Mouse (Mus musculus) adrenal gland, postnatal 25 days (tissue): ENCODE results near the gene Abca13. TPM values are rescaled to one million over a fixed set of nuclear protein-coding genes. Genes with fewer than 3 reads are reported as not detected.
A peak's percentile ranks its signal among the peaks of the same experiment; 100 is the strongest.
"Not testable (repeated sequence)": the region's sequence is repeated elsewhere in the genome, so short reads cannot be mapped to it uniquely, and the experiment has no call there.

ENCODE experiments used
- DNase-seq: peaks from one replicate; pipeline ENCODE4 v3.0.0; 2021; ENCODE audit warnings: mixed read lengths
- total RNA-seq: library from RNA; stranded (reverse); gene quantifications from 2 replicates; pipeline ENCODE4 v1.2.3, GENCODE M21; 2021

The Abca13 gene
- total RNA-seq, 1 experiment from 2014 or later: 0.27 TPM

GRCm38 (mm10) chr11:9291168-9291567, 99.4 kb downstream of the Abca13 start:
- no peak for DNase-seq

GRCm38 (mm10) chr11:9299615-9300014, 107.9 kb downstream of the Abca13 start:
- no peak for DNase-seq

- no peak for DNase-seq
These were observed 113.7 kb downstream of the Abca13 start for GRCm38 (mm10) chr11:9305450-9305849.

GRCm38 (mm10) chr11:9316545-9316944, 124.8 kb downstream of the Abca13 start:
- DNase-seq: no peak

GRCm38 (mm10) chr11:9317076-9317929, 125.6 kb downstream of the Abca13 start:
- DNase-seq: peak; percentile 71

- no peak for DNase-seq
These were observed 146.4 kb downstream of the Abca13 start for GRCm38 (mm10) chr11:9338151-9338550.

- no peak for DNase-seq
These were observed 156.0 kb downstream of the Abca13 start for GRCm38 (mm10) chr11:9347724-9348123.

GRCm38 (mm10) chr11:9373160-9373559, 181.4 kb downstream of the Abca13 start:
- no peak for DNase-seq

GRCm38 (mm10) chr11:9374426-9374825, 182.7 kb downstream of the Abca13 start:
- DNase-seq: not testable (repeated sequence)

GRCm38 (mm10) chr11:9388520-9388919, 196.8 kb downstream of the Abca13 start:
- no peak for DNase-seq

GRCm38 (mm10) chr11:9416946-9417345, 225.2 kb downstream of the Abca13 start:
- DNase-seq: no peak

GRCm38 (mm10) chr11:9420205-9420604, 228.5 kb downstream of the Abca13 start:
- DNase-seq: no peak

- DNase-seq: no peak
These were observed 235.7 kb downstream of the Abca13 start for GRCm38 (mm10) chr11:9427411-9427810.

- DNase-seq: no peak
These were observed 241.1 kb downstream of the Abca13 start for GRCm38 (mm10) chr11:9432807-9433206.

GRCm38 (mm10) chr11:9436617-9437016, 244.9 kb downstream of the Abca13 start:
- DNase-seq: no peak

GRCm38 (mm10) chr11:9439781-9440180, 248.0 kb downstream of the Abca13 start:
- DNase-seq: no peak

GRCm38 (mm10) chr11:9441192-9441591, 249.4 kb downstream of the Abca13 start:
- DNase-seq: no peak

- DNase-seq: no peak
These were observed 280.7 kb downstream of the Abca13 start for GRCm38 (mm10) chr11:9472400-9472799.

- DNase-seq: no peak
These were observed 289.8 kb downstream of the Abca13 start for GRCm38 (mm10) chr11:9481511-9481910.

- DNase-seq: no peak
These were observed 308.8 kb downstream of the Abca13 start for GRCm38 (mm10) chr11:9500326-9501142.

GRCm38 (mm10) chr11:9514966-9515365, 323.2 kb downstream of the Abca13 start:
- not testable (repeated sequence) for DNase-seq

- DNase-seq: no peak
These were observed 336.8 kb downstream of the Abca13 start for GRCm38 (mm10) chr11:9528556-9528955.

- no peak for DNase-seq
These were observed 340.0 kb downstream of the Abca13 start for GRCm38 (mm10) chr11:9531715-9532114.
